Mouse (Mus musculus): Measurements from ENCODE around the gene Wdr19. TPM values are rescaled to one million over a fixed set of nuclear protein-coding genes. Genes with fewer than 3 reads are reported as not detected.
A peak's percentile ranks its signal among the peaks of the same experiment; 100 is the strongest.

Gene Wdr19
- polyA plus RNA-seq, 1 experiment from 2014 or later: 12.4 TPM

- peaks cover 11% of the 10 kb centered on the region; the same call in 1 of the 2 replicates for H3K36me3 ChIP-seq
- no peak overlapping the region for H3K4me3 ChIP-seq
- H3K27ac ChIP-seq (replicated peaks): no peak overlapping the region
- no peaks in the 10 kb centered on the region for H3K9me3 ChIP-seq (replicated peaks)
- 88% methylated on average over 9 of the region's 9 CpGs for WGBS
- no peaks in the 10 kb centered on the region for H3K27me3 ChIP-seq (ENCODE audit: low read depth, poor library complexity, severe bottlenecking)
- H3K4me1 ChIP-seq: peaks cover 25% of the 10 kb centered on the region
- no peak for DNase-seq (ENCODE audit: low spot score)
Observed at GRCm38 (mm10) chr5:65170206-65170605, 29.3 kb upstream of the Wdr19 start.

GRCm38 (mm10) chr5:65175035-65175917 lies 24.2 kb upstream of the Wdr19 start:
- Histone ChIP-seq H3K36me3 (no peaks in the 10 kb centered on the region), H3K4me3 (no peak overlapping the region), H3K27me3 (ENCODE audit: low read depth, poor library complexity, severe bottlenecking) (no peaks in the 10 kb centered on the region), H3K9me3 (replicated peaks) (no peaks in the 10 kb centered on the region), H3K4me1 (peaks cover 11% of the 10 kb centered on the region; the same call in 1 of the 2 replicates), H3K27ac (replicated peaks) (no peak overlapping the region; the same call in 1 of the 2 replicates)
- 69% methylated on average over 26 of the region's 26 CpGs for WGBS
- no peak for DNase-seq (ENCODE audit: low spot score)

GRCm38 (mm10) chr5:65175918-65176484 lies 23.5 kb upstream of the Wdr19 start:
- H3K9me3 ChIP-seq (replicated peaks): no peaks in the 10 kb centered on the region
- H3K27ac ChIP-seq (replicated peaks): no peak overlapping the region; the same call in 1 of the 2 replicates
- H3K27me3 ChIP-seq (ENCODE audit: low read depth, poor library complexity, severe bottlenecking): no peaks in the 10 kb centered on the region
- H3K36me3 ChIP-seq: no peaks in the 10 kb centered on the region
- 76% methylated on average over 13 of the region's 13 CpGs for WGBS
- peaks cover 11% of the 10 kb centered on the region; the same call in 1 of the 2 replicates for H3K4me1 ChIP-seq
- no peak for DNase-seq (ENCODE audit: low spot score)
- no peak overlapping the region for H3K4me3 ChIP-seq

GRCm38 (mm10) chr5:65177026-65177514 lies 22.4 kb upstream of the Wdr19 start:
- Histone ChIP-seq H3K27me3 (ENCODE audit: low read depth, poor library complexity, severe bottlenecking) (no peaks in the 10 kb centered on the region), H3K4me1 (peaks cover 11% of the 10 kb centered on the region; the same call in 1 of the 2 replicates), H3K4me3 (no peak overlapping the region), H3K9me3 (replicated peaks) (no peaks in the 10 kb centered on the region), H3K36me3 (no peaks in the 10 kb centered on the region), H3K27ac (replicated peaks) (no peak overlapping the region)
- no peak for DNase-seq (ENCODE audit: low spot score)
- WGBS: 88% methylated on average over 11 of the region's 11 CpGs

GRCm38 (mm10) chr5:65178477-65178876 lies 21.0 kb upstream of the Wdr19 start:
- Histone ChIP-seq H3K27me3 (ENCODE audit: low read depth, poor library complexity, severe bottlenecking) (no peaks in the 10 kb centered on the region), H3K36me3 (no peaks in the 10 kb centered on the region), H3K9me3 (replicated peaks) (no peaks in the 10 kb centered on the region), H3K4me3 (no peak overlapping the region), H3K4me1 (peaks cover 11% of the 10 kb centered on the region; the same call in 1 of the 2 replicates), H3K27ac (replicated peaks) (no peak overlapping the region)
- 90% methylated on average over 9 of the region's 9 CpGs for WGBS
- no peak for DNase-seq (ENCODE audit: low spot score)

- Histone ChIP-seq H3K4me3 (no peak overlapping the region), H3K27me3 (ENCODE audit: low read depth, poor library complexity, severe bottlenecking) (no peaks in the 10 kb centered on the region), H3K36me3 (no peaks in the 10 kb centered on the region), H3K27ac (replicated peaks) (no peak overlapping the region), H3K9me3 (replicated peaks) (no peaks in the 10 kb centered on the region), H3K4me1 (peaks cover under 1% of the 10 kb centered on the region; the same call in 1 of the 2 replicates)
- 91% methylated on average over 21 of the region's 21 CpGs for WGBS
- no peak for DNase-seq (ENCODE audit: low spot score)
Observed at GRCm38 (mm10) chr5:65181160-65181793, 18.2 kb upstream of the Wdr19 start.

GRCm38 (mm10) chr5:65181794-65182169 lies 17.7 kb upstream of the Wdr19 start:
- no peaks in the 10 kb centered on the region for H3K27me3 ChIP-seq (ENCODE audit: low read depth, poor library complexity, severe bottlenecking)
- 85% methylated on average over 4 of the region's 4 CpGs for WGBS
- no peak for DNase-seq (ENCODE audit: low spot score)
- H3K4me3 ChIP-seq: no peak overlapping the region
- H3K36me3 ChIP-seq: no peaks in the 10 kb centered on the region
- no peaks in the 10 kb centered on the region for H3K9me3 ChIP-seq (replicated peaks)
- H3K27ac ChIP-seq (replicated peaks): no peak overlapping the region
- no peaks in the 10 kb centered on the region; the same call in 1 of the 2 replicates for H3K4me1 ChIP-seq

- Histone ChIP-seq H3K27ac (replicated peaks) (no peak overlapping the region), H3K36me3 (no peaks in the 10 kb centered on the region)
- 86% methylated on average over 1 of the region's 1 CpGs for WGBS
Observed at GRCm38 (mm10) chr5:65182268-65182667, 17.2 kb upstream of the Wdr19 start.

GRCm38 (mm10) chr5:65191601-65192000 lies 7.9 kb upstream of the Wdr19 start:
- WGBS: 92% methylated on average over 5 of the region's 5 CpGs
- H3K4me1 ChIP-seq: no peaks in the 10 kb centered on the region
- H3K27ac ChIP-seq (replicated peaks): no peak overlapping the region
- no peak overlapping the region for H3K4me3 ChIP-seq
- H3K36me3 ChIP-seq: no peaks in the 10 kb centered on the region
- peak; percentile 7 for DNase-seq (ENCODE audit: low spot score)
- peaks cover 3% of the 10 kb centered on the region for H3K9me3 ChIP-seq (replicated peaks)
- no peaks in the 10 kb centered on the region for H3K27me3 ChIP-seq (ENCODE audit: low read depth, poor library complexity, severe bottlenecking)

More at GRCm38 (mm10) chr5:65182268-65182667, 17.2 kb upstream of the Wdr19 start:
- H3K4me3 ChIP-seq: no peak overlapping the region
- H3K4me1 ChIP-seq: no peaks in the 10 kb centered on the region; the same call in 1 of the 2 replicates
- no peaks in the 10 kb centered on the region for H3K27me3 ChIP-seq (ENCODE audit: low read depth, poor library complexity, severe bottlenecking)
- DNase-seq (ENCODE audit: low spot score): no peak
- no peaks in the 10 kb centered on the region for H3K9me3 ChIP-seq (replicated peaks)

- Histone ChIP-seq H3K36me3 (no peaks in the 10 kb centered on the region), H3K4me1 (peaks cover 9% of the 10 kb centered on the region), H3K27ac (replicated peaks) (no peak overlapping the region), H3K4me3 (no peak overlapping the region), H3K9me3 (replicated peaks) (peaks cover 3% of the 10 kb centered on the region), H3K27me3 (ENCODE audit: low read depth, poor library complexity, severe bottlenecking) (no peaks in the 10 kb centered on the region)
- peak; percentile 9 for DNase-seq (ENCODE audit: low spot score)
- 93% methylated on average over 9 of the region's 9 CpGs for WGBS
Observed at GRCm38 (mm10) chr5:65194441-65194840, 5.1 kb upstream of the Wdr19 start.

- 93% methylated on average over 2 of the region's 2 CpGs for WGBS
- Histone ChIP-seq H3K4me3 (no peak overlapping the region), H3K27me3 (ENCODE audit: low read depth, poor library complexity, severe bottlenecking) (no peaks in the 10 kb centered on the region), H3K9me3 (replicated peaks) (no peaks in the 10 kb centered on the region), H3K36me3 (0 out of 2 replicates have a peak, but pooled peaks cover 4% of the 10 kb centered on the region), H3K27ac (replicated peaks) (no peak overlapping the region), H3K4me1 (peaks cover 8% of the 10 kb centered on the region)
- no peak for DNase-seq (ENCODE audit: low spot score)
Observed at GRCm38 (mm10) chr5:65204726-65205125, 5.2 kb downstream of the Wdr19 start.

GRCm38 (mm10) chr5:65213321-65213720 lies 13.8 kb downstream of the Wdr19 start:
- H3K4me3 ChIP-seq: no peak overlapping the region
- no peak overlapping the region for H3K27ac ChIP-seq (replicated peaks)
- H3K4me1 ChIP-seq: no peaks in the 10 kb centered on the region
- peak; percentile 32 for DNase-seq (ENCODE audit: low spot score)
- no peaks in the 10 kb centered on the region for H3K9me3 ChIP-seq (replicated peaks)
- H3K27me3 ChIP-seq (ENCODE audit: low read depth, poor library complexity, severe bottlenecking): no peaks in the 10 kb centered on the region
- H3K36me3 ChIP-seq: no peaks in the 10 kb centered on the region
- 24% methylated on average over 7 of the region's 7 CpGs for WGBS
